Mouse (Mus musculus) liver, adult 2 months (tissue): ENCODE data around the gene Gm9999. TPM values are rescaled to one million over a fixed set of nuclear protein-coding genes. Genes with fewer than 3 reads are reported as not detected.
"Not testable (repeated sequence)": the region's sequence is repeated elsewhere in the genome, so short reads cannot be mapped to it uniquely, and the experiment has no call there.

ENCODE experiments used
- DNase-seq: peaks from one replicate; pipeline ENCODE4 v3.0.0-alpha.2; 2011; ENCODE audit warnings: low read depth, low spot score; ENCODE audit errors: extremely low read depth
- H3K27ac ChIP-seq: fragments of 200-500 bp; replicated peaks from 2 replicates; pipeline ENCODE4 v1.5.1; 2012; ENCODE audit warnings: low read depth, mild to moderate bottlenecking, control low read depth, inconsistent platforms, low read length; ENCODE audit not compliant: insufficient read depth
- H3K27me3 ChIP-seq: fragments of 200-500 bp; 2 replicates; pipeline ENCODE4 v1.6.1; 2012; ENCODE audit warnings: mild to moderate bottlenecking, moderate library complexity, low read length, inconsistent platforms; ENCODE audit not compliant: control insufficient read depth, insufficient read depth
- H3K36me3 ChIP-seq: fragments of 200-500 bp; 2 replicates; pipeline ENCODE4 v1.6.1; 2012; ENCODE audit warnings: low read length, inconsistent platforms; ENCODE audit not compliant: control insufficient read depth, insufficient read depth
- H3K4me1 ChIP-seq: fragments of 200-500 bp; 2 replicates; pipeline ENCODE4 v1.6.1; 2011; ENCODE audit warnings: low read length; ENCODE audit not compliant: control insufficient read depth, insufficient read depth
- H3K4me3 ChIP-seq: fragments of 200-500 bp; 2 replicates; pipeline ENCODE4 v1.5.1; 2011; ENCODE audit warnings: low read depth, mild to moderate bottlenecking, control low read depth, low read length, moderate library complexity; ENCODE audit not compliant: insufficient read depth
- H3K79me2 ChIP-seq: fragments of 200-500 bp; 2 replicates; pipeline ENCODE4 v1.6.1; 2012; ENCODE audit warnings: inconsistent platforms, mild to moderate bottlenecking, low read length, moderate library complexity; ENCODE audit not compliant: control insufficient read depth, insufficient read depth
- H3K9ac ChIP-seq: fragments of 200-500 bp; 2 replicates; pipeline ENCODE4 v1.6.1; 2012; ENCODE audit warnings: low read depth, mild to moderate bottlenecking, control low read depth, inconsistent platforms, low read length
- CTCF ChIP-seq: fragments of 200-500 bp; IDR thresholded peaks from 2 replicates; pipeline ENCODE4 v1.5.1; 2011; ENCODE audit warnings: low read depth, low read length, control low read depth
- POLR2A ChIP-seq: fragments of 200-500 bp; IDR thresholded peaks from 2 replicates; pipeline ENCODE4 v1.6.1; 2011; ENCODE audit warnings: low read length, control low read depth; ENCODE audit not compliant: insufficient read depth; ENCODE audit errors: extremely low read depth
- WGBS: fragments of 180-500 bp; shearing (Covaris S2); methylation state at CpG from one replicate; pipeline ENCODE4 v1.1.7; 2018; 5-methylcytosine and 5-hydroxymethylcytosine counted together
- polyA plus RNA-seq: library from polyadenylated mRNA; depleted of rRNA; stranded (reverse); fragments of >200 nt; gene quantifications from 2 replicates; pipeline ENCODE4 v1.2.3, GENCODE M21; 2012
- total RNA-seq: library from RNA; depleted of rRNA; stranded (reverse); fragments of >200 nt; gene quantifications from 2 replicates; pipeline ENCODE4 v1.2.3, GENCODE M21; 2014

The Gm9999 gene
- total and polyA plus RNA-seq, 2 experiments = not detected

GRCm38 (mm10) chr7:47025429-47025828 lies 42.0 kb downstream of the Gm9999 start:
- WGBS = 73% methylated on average over 9 of the region's 9 CpGs
- H3K27ac ChIP-seq = no peak overlapping the region
- no peaks in the 10 kb centered on the region for H3K27me3 ChIP-seq
- no peaks in the 10 kb centered on the region for H3K36me3 ChIP-seq
- no peaks in the 10 kb centered on the region for H3K4me1 ChIP-seq
- TF ChIP-seq CTCF = no peak
- no peak for TF ChIP-seq POLR2A
- no peak overlapping the region for H3K9ac ChIP-seq
- no peaks in the 10 kb centered on the region for H3K79me2 ChIP-seq
- no peak overlapping the region for H3K4me3 ChIP-seq
- no peak for DNase-seq

- not testable (repeated sequence) for DNase-seq
These were observed 43.5 kb downstream of the Gm9999 start for GRCm38 (mm10) chr7:47026899-47027298.

GRCm38 (mm10) chr7:47027520-47027919 lies 44.1 kb downstream of the Gm9999 start:
- WGBS = 96% methylated on average over 1 of the region's 1 CpGs
- no peaks in the 10 kb centered on the region for H3K79me2 ChIP-seq
- TF ChIP-seq POLR2A = no peak
- TF ChIP-seq CTCF = no peak
- H3K27ac ChIP-seq = no peak overlapping the region
- H3K36me3 ChIP-seq = no peaks in the 10 kb centered on the region
- no peaks in the 10 kb centered on the region for H3K27me3 ChIP-seq
- no peak for DNase-seq
- no peaks in the 10 kb centered on the region for H3K4me1 ChIP-seq
- no peak overlapping the region for H3K4me3 ChIP-seq
- H3K9ac ChIP-seq = no peak overlapping the region

More at GRCm38 (mm10) chr7:47026899-47027298, 43.5 kb downstream of the Gm9999 start:
- H3K79me2 ChIP-seq, H3K9ac ChIP-seq, H3K27me3 ChIP-seq, H3K4me3 ChIP-seq, H3K36me3 ChIP-seq, H3K27ac ChIP-seq, H3K4me1 ChIP-seq: not testable (repeated sequence)
- WGBS = 85% methylated on average over 3 of the region's 3 CpGs

- no peak for DNase-seq
- H3K4me3 ChIP-seq = no peak overlapping the region
- no peaks in the 10 kb centered on the region for H3K27me3 ChIP-seq
- no peak for TF ChIP-seq CTCF
- no peak for TF ChIP-seq POLR2A
- no peaks in the 10 kb centered on the region for H3K36me3 ChIP-seq
- WGBS = 84% methylated on average over 9 of the region's 9 CpGs
- no peak overlapping the region for H3K9ac ChIP-seq
- H3K4me1 ChIP-seq = no peaks in the 10 kb centered on the region
- no peaks in the 10 kb centered on the region for H3K79me2 ChIP-seq
- no peak overlapping the region for H3K27ac ChIP-seq
These were observed 47.3 kb downstream of the Gm9999 start for GRCm38 (mm10) chr7:47030517-47031193.

GRCm38 (mm10) chr7:47031371-47031770 lies 48.0 kb downstream of the Gm9999 start:
- Histone ChIP-seq H3K4me3 (no peak overlapping the region), H3K9ac (no peak overlapping the region), H3K79me2 (no peaks in the 10 kb centered on the region), H3K27ac (no peak overlapping the region), H3K36me3 (no peaks in the 10 kb centered on the region), H3K4me1 (no peaks in the 10 kb centered on the region), H3K27me3 (no peaks in the 10 kb centered on the region)
- TF ChIP-seq POLR2A (no peak), CTCF (no peak)
- whole genome bisulfite sequencing = 88% methylated on average over 4 of the region's 4 CpGs
- DNase-seq = no peak

GRCm38 (mm10) chr7:47034785-47035384 lies 51.5 kb downstream of the Gm9999 start:
- TF ChIP-seq CTCF = no peak
- no peak for TF ChIP-seq POLR2A
- no peaks in the 10 kb centered on the region for H3K79me2 ChIP-seq
- H3K4me3 ChIP-seq = no peak overlapping the region
- peak; percentile 53 for DNase-seq
- H3K36me3 ChIP-seq = no peaks in the 10 kb centered on the region
- no peaks in the 10 kb centered on the region for H3K4me1 ChIP-seq
- H3K27me3 ChIP-seq = no peaks in the 10 kb centered on the region
- 75% methylated on average over 4 of the region's 4 CpGs for WGBS
- H3K27ac ChIP-seq = no peak overlapping the region
- H3K9ac ChIP-seq = no peak overlapping the region
